Mouse (Mus musculus) heart, embryonic 15.5 days (tissue): Measurements from ENCODE around the gene Bclaf1. TPM values are rescaled to one million over a fixed set of nuclear protein-coding genes. Genes with fewer than 3 reads are reported as not detected.
A peak's percentile ranks its signal among the peaks of the same experiment; 100 is the strongest.

Experiments
- ATAC-seq: fragments of 200-750 bp; cut with Nextera tagmentation; replicated peaks from 2 replicates; pipeline ENCODE4 v1.8.0; 2017; ENCODE audit warnings: low read depth, moderate TSS enrichment; ENCODE audit not compliant: insufficient number of reproducible peaks, insufficient read depth, low FRiP score
- H3K27ac ChIP-seq: fragments of 300-500 bp; sonication (generic); 2 replicates; pipeline ENCODE4 v1.5.1; 2015; ENCODE audit warnings: mild to moderate bottlenecking, inconsistent platforms
- H3K27me3 ChIP-seq: fragments of 300-500 bp; sonication (generic); 2 replicates; pipeline ENCODE4 v1.6.1; 2015; ENCODE audit warnings: inconsistent platforms
- H3K36me3 ChIP-seq: fragments of 300-500 bp; sonication (generic); 2 replicates; pipeline ENCODE4 v1.6.1; 2015; ENCODE audit warnings: mild to moderate bottlenecking, inconsistent platforms
- H3K4me1 ChIP-seq: fragments of 300-500 bp; sonication (generic); replicated peaks from 2 replicates; pipeline ENCODE4 v1.6.1; 2015; ENCODE audit warnings: inconsistent platforms
- H3K4me2 ChIP-seq: fragments of 300-500 bp; sonication (generic); 2 replicates; pipeline ENCODE4 v1.6.1; 2015; ENCODE audit warnings: inconsistent platforms, mild to moderate bottlenecking, moderate library complexity
- H3K4me3 ChIP-seq: fragments of 300-500 bp; sonication (generic); 2 replicates; pipeline ENCODE4 v1.5.1; 2015; ENCODE audit warnings: mild to moderate bottlenecking, inconsistent platforms
- H3K9ac ChIP-seq: fragments of 300-500 bp; sonication (generic); 2 replicates; pipeline ENCODE4 v1.6.1; 2015; ENCODE audit warnings: mild to moderate bottlenecking, inconsistent platforms
- H3K9me3 ChIP-seq: fragments of 300-500 bp; sonication (generic); replicated peaks from 2 replicates; pipeline ENCODE4 v1.6.1; 2016; ENCODE audit warnings: inconsistent platforms
- WGBS: fragments of 180-500 bp; shearing (Covaris S2); methylation state at CpG from one replicate; pipeline ENCODE4 v1.1.7; 2015; ENCODE audit warnings: mixed read lengths; 5-methylcytosine and 5-hydroxymethylcytosine counted together
- polyA plus RNA-seq: library from polyadenylated mRNA; unstranded; fragments of >200 nt; fragmentation: Nextera tagmentation; extraction: Ambion mirVana; gene quantifications from 2 replicates; pipeline ENCODE4 v1.2.1, GENCODE M21; 2015

Bclaf1 gene
- polyA plus RNA-seq, 1 experiment from 2014 or later: 65.1 TPM

DNA sequence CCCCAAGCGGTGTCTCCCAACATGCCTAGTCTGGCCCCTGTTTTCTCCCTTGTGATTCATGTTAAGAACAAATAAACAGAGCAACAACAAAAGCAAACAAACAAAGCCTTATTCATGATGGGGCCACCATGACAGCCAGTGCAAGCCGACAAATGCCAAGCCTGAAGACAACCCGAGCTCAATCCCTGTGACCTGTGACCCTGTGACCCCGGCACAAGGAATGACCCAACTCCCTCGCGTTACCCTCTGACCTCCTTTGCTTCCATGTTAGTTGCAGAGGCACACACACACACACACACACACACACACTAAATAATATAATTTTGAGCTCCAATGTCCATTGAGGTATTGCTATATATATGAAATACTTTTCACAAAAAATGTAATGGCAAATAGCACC lies 24.9 kb upstream of the Bclaf1 start:
- Histone ChIP-seq H3K36me3 (no peaks in the 10 kb centered on the region), H3K9me3 (no peaks in the 10 kb centered on the region), H3K27me3 (no peaks in the 10 kb centered on the region), H3K4me3 (no peak overlapping the region), H3K9ac (no peak overlapping the region), H3K4me1 (peaks cover 24% of the 10 kb centered on the region), H3K27ac (no peak overlapping the region), H3K4me2 (no peak overlapping the region)
- no peak for ATAC-seq
- 69% methylated on average over 6 of the region's 6 CpGs for WGBS

DNA sequence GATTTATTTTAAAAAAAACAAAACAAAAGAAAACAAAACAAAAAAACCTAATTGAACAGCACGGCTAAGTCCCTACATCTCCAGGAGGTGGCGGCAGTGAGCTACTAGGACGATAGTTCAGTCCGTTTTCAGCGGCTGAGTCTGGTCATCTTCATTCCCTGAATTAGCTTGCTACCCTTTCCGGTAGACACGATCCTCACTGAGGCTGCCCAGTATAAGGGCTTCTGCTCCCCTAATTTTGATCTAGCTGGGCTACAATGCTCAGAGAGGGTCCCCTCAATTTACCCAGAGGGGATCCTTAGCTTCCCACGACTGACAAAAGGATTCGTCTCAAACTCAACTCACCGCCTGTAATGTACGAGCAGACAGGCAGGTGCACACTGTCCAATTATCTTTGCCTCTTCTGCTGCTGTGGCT lies 21.8 kb upstream of the Bclaf1 start:
- no peaks in the 10 kb centered on the region for H3K27me3 ChIP-seq
- peak overlapping the region; percentile 46; the same call in 1 of the 2 replicates for H3K9ac ChIP-seq
- H3K4me3 ChIP-seq: peak overlapping the region; percentile 38
- no peaks in the 10 kb centered on the region for H3K36me3 ChIP-seq
- ATAC-seq: no peak
- H3K27ac ChIP-seq: no peak overlapping the region; the same call in 1 of the 2 replicates
- peak overlapping the region; percentile 66 for H3K4me2 ChIP-seq
- H3K4me1 ChIP-seq: peaks cover 20% of the 10 kb centered on the region
- WGBS: 19% methylated on average over 11 of the region's 11 CpGs
- H3K9me3 ChIP-seq: no peaks in the 10 kb centered on the region

DNA sequence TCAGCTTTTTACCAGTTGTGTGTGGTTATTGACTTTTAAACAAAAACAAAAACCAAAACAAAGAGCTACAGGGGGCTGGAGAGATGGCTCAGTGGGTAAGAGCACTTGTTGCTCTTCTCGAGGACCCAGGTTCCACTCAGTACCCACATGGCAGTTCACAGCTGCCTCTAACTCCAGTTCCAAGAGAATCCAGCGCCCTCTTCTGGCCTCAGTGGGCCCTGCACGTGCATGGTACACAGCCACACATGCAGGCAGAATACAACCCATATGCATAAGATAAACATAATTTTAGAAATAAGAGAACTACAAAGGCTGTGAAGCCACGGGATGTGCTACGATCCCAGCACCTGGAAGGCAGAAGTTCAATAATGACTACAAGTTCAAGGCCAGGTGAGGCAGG lies 16.3 kb upstream of the Bclaf1 start:
- H3K9me3 ChIP-seq: no peaks in the 10 kb centered on the region
- no peak for ATAC-seq
- H3K36me3 ChIP-seq: no peaks in the 10 kb centered on the region
- no peak overlapping the region for H3K9ac ChIP-seq
- no peak overlapping the region for H3K27ac ChIP-seq
- H3K27me3 ChIP-seq: no peaks in the 10 kb centered on the region
- WGBS: 66% methylated on average over 5 of the region's 5 CpGs
- no peak overlapping the region for H3K4me2 ChIP-seq
- peaks cover 9% of the 10 kb centered on the region for H3K4me1 ChIP-seq
- no peak overlapping the region for H3K4me3 ChIP-seq

DNA sequence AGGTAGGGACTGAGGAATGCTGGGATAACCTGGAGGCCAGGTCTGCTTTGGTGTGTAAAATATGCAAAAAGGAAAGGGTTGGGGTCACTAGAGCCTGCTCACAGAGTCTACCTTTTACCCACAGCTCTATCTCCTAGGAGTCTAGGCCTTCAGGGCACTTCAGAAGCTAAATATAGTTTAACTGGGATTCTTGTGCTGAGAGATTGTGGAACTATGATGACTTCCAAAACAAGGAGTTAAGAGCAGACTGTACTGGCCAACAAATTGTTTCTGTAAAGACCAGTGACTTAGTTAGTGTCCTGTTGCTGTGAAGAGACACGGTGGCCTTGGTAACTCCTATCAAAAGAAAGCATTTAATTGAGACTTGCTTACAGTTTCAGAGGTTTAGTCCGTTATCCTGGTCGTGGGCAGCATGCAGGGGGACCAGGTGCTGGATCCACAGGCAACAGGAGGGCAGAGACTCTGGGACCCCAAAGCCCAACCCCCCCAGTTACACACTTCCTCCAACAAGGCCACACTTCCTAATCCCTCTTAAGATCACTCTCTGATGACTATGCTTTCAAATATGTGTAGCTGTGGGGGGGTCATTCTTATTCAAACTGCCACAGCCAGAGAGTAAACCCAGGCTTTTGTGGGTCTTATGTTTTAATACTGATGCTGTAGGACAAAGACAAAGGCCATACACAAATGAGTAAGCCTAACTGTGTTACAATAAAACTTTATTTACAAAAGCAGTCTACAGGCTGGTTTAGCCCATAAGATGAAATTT lies 13.9 kb upstream of the Bclaf1 start:
- H3K36me3 ChIP-seq: no peaks in the 10 kb centered on the region
- no peaks in the 10 kb centered on the region for H3K27me3 ChIP-seq
- no peak overlapping the region for H3K9ac ChIP-seq
- no peaks in the 10 kb centered on the region for H3K9me3 ChIP-seq
- ATAC-seq: no peak; the same call in 1 of the 2 replicates
- H3K4me1 ChIP-seq: peaks cover 9% of the 10 kb centered on the region
- H3K27ac ChIP-seq: peak overlapping the region; percentile 92
- WGBS: 42% methylated on average over 3 of the region's 3 CpGs
- no peak overlapping the region for H3K4me3 ChIP-seq
- H3K4me2 ChIP-seq: peak overlapping the region; percentile 32; the same call in 1 of the 2 replicates

DNA sequence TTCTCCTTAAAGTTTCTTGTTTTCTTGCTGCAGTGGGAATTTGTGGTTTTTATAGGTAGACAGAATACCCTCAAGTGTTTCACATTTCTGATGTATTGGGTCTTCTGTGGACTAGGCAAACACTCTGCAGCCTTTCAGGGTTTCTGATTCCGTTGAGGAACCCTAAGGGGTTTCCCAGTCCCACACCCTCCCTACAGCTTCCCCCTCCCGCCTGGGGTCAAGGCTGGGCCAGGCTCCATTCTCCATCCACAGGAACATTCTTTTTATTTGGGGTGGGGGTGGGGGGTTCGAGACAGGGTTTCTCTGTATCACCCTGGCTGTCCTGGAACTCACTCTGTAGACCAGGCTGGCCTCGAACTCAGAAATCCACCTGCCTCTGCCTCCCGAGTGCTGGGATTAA lies 13.2 kb upstream of the Bclaf1 start:
- Histone ChIP-seq H3K4me2 (no peak overlapping the region), H3K9ac (no peak overlapping the region), H3K4me3 (no peak overlapping the region), H3K36me3 (no peaks in the 10 kb centered on the region), H3K4me1 (peaks cover 9% of the 10 kb centered on the region), H3K9me3 (no peaks in the 10 kb centered on the region), H3K27me3 (no peaks in the 10 kb centered on the region), H3K27ac (peak overlapping the region; percentile 92; the same call in 1 of the 2 replicates)
- no peak for ATAC-seq
- WGBS: 79% methylated on average over 5 of the region's 5 CpGs

DNA sequence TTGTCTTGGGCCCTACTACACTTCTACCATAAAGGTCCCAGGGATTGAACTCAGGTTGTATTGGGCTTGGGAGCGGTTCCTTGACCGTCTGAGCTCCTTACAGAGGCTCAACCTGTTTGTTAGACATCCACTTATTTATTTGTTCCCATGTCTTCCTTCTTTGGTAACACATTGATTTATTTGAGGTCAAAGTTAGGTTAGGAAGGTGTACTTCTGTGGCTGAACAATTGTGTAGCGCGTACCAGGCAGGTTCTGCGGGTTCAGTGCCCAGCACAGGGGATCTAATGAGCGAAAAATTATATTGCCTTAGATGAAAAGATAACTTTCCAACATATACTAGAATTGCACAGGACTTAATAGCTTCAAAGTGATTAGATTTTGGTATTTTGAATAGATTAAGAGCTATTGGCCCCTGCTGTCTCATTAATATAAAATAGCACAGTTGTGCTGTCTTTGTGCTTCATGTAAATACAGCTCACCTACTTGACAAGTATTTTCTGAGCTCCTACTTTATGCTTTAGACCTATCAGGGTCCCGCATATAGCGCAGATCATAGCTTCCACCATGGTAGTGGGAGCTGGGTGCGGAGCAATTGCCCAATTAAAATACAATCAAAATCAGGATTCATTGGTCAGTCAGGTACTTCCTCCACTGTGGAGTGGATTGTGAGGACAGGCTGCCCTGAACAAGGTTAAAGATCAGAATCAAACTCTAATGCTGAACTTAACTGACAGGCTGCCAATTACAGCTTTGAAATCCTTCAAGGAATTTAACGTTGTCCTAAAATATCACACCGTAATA lies 1.1 kb upstream of the Bclaf1 start:
- WGBS: 48% methylated on average over 11 of the region's 11 CpGs
- Histone ChIP-seq H3K9ac (peak overlapping the region; percentile 75), H3K4me2 (peak overlapping the region; percentile 71), H3K36me3 (no peaks in the 10 kb centered on the region), H3K9me3 (no peaks in the 10 kb centered on the region), H3K4me3 (peak overlapping the region; percentile 90), H3K27me3 (no peaks in the 10 kb centered on the region), H3K27ac (peak overlapping the region; percentile 100), H3K4me1 (peaks cover 16% of the 10 kb centered on the region)
- no peak for ATAC-seq

DNA sequence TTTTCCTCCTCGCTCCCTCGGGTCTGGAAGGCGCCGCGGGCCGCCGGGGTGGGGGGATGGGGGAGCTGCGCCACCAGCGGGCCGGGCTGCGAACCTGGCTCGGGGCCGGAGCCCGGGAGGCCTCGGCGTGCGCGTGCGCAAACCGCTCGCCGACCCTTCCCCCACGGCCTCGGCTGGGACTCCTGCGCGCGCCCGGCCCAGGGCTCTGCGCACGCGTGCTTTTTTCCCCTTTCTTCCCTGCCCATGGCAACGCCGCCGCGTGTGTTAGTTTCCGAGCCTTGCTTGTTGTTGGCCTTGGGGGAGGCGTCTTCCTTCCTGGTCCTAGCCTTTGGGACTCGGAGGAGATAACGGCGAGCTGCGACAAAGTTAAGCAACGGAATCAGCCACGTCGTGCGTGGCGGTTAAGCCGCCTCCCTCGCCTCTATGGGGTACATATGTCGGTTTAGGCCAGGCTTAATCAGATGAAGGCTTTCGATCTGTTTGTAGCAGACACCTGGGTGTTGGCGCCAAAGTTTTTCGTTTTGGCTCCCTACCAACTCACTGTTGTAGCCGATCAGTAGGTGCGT lies 550 bp downstream of the Bclaf1 start:
- Histone ChIP-seq H3K4me1 (peaks cover 27% of the 10 kb centered on the region), H3K36me3 (no peaks in the 10 kb centered on the region), H3K4me3 (peak overlapping the region; percentile 90), H3K4me2 (peak overlapping the region; percentile 57), H3K27ac (peak overlapping the region; percentile 100), H3K27me3 (no peaks in the 10 kb centered on the region), H3K9me3 (no peaks in the 10 kb centered on the region), H3K9ac (peak overlapping the region; percentile 93)
- WGBS: under 1% methylated on average over 46 of the region's 54 CpGs
- ATAC-seq: peak; percentile 78

DNA sequence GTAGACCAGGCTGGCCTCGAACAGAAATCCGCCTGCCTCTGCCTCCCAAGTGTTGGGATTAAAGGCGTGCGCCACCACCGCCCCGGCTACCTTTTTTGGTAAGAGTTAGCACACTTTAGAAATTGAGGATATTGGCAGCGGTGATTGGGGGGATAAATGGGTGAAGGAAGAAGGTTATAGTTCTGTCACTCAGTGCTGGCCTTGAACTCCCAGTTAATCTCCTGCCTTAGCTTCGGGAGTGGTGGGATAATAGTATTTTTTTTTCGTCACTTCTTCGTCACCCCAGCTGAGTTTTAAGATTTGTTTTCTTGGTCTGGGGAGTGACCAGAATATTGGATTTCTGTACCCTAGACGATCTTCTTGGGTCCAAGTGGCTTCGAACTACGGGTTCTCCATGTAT lies 1.2 kb downstream of the Bclaf1 start:
- Histone ChIP-seq H3K27me3 (no peaks in the 10 kb centered on the region), H3K27ac (peak overlapping the region; percentile 100), H3K9me3 (no peaks in the 10 kb centered on the region), H3K9ac (peak overlapping the region; percentile 93; the same call in 1 of the 2 replicates), H3K4me3 (peak overlapping the region; percentile 90), H3K36me3 (peaks cover 5% of the 10 kb centered on the region), H3K4me2 (peak overlapping the region; percentile 57), H3K4me1 (peaks cover 27% of the 10 kb centered on the region)
- ATAC-seq: no peak
- WGBS: 35% methylated on average over 13 of the region's 13 CpGs

DNA sequence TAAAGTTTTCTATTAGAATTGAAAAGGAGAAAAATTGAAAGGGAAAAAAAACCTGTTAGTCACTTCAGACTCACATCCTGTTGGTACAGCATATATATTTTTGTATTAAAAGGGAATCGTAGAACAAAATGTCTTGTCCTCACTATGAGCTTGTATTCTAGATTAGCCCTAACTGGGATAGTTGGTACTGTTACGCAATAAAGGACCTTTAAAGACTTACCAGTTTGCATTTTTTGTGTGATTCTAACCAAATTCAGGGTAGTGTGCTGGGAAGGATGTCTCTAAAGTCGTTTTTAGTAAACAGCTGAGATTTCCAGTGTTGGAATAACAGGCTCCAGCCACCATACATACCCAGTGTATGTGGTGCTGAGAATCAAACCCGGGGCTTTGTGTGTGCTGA lies 1.7 kb downstream of the Bclaf1 start:
- ATAC-seq: no peak
- WGBS: 81% methylated on average over 4 of the region's 4 CpGs
- Histone ChIP-seq H3K4me3 (peak overlapping the region; percentile 9; the same call in 1 of the 2 replicates), H3K36me3 (peaks cover 9% of the 10 kb centered on the region), H3K9ac (no peak overlapping the region), H3K4me1 (peaks cover 27% of the 10 kb centered on the region), H3K4me2 (peak overlapping the region; percentile 57), H3K27me3 (no peaks in the 10 kb centered on the region), H3K9me3 (no peaks in the 10 kb centered on the region), H3K27ac (no peak overlapping the region)

DNA sequence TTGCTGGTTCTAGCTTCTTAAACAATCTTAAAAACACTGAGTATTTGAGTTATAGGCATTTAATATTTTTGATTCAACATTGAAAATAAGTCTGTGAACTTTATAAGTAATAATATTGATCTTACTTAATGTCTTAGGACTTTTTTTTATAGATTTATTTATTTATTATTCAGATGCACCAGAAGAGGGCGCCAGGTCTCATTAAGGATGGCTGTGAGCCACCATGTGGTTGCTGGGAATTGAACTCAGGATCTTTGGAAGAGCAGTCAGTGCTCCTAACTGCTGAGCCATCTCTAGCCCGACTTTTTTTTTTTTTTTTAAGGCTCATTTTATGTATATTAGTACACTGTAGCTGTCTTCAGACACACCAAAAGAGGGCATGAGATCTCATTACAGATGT lies 2.5 kb downstream of the Bclaf1 start:
- H3K4me2 ChIP-seq: no peak overlapping the region
- H3K27me3 ChIP-seq: no peaks in the 10 kb centered on the region
- no peak overlapping the region for H3K9ac ChIP-seq
- no peaks in the 10 kb centered on the region for H3K9me3 ChIP-seq
- ATAC-seq: no peak
- no peak overlapping the region for H3K27ac ChIP-seq
- WGBS: 51% methylated on average over 2 of the region's 2 CpGs
- no peak overlapping the region for H3K4me3 ChIP-seq
- H3K36me3 ChIP-seq: peaks cover 15% of the 10 kb centered on the region
- H3K4me1 ChIP-seq: peaks cover 27% of the 10 kb centered on the region

DNA sequence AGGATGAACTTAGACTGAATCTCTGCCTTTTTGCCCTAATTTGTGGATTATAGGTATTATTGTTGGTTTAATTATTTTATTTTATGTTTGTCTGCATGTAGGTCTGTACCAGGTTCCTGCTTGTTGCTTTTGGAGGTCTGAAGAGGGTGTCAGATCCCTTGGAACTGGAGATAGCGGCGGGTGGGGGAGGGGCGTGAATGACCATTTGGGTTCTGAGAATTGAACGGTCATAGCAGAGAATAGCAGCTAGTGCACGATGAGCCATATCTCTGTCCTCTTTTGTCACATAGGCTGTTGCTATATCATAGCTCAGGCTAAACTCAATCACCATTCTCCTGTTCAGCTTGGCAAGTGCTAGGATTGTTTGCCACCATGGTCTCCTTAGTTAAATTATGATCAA lies 5.2 kb downstream of the Bclaf1 start:
- Histone ChIP-seq H3K9ac (no peak overlapping the region), H3K36me3 (peaks cover 21% of the 10 kb centered on the region), H3K4me1 (peaks cover 20% of the 10 kb centered on the region), H3K27me3 (no peaks in the 10 kb centered on the region), H3K9me3 (no peaks in the 10 kb centered on the region), H3K4me2 (no peak overlapping the region), H3K27ac (no peak overlapping the region), H3K4me3 (no peak overlapping the region)
- 45% methylated on average over 5 of the region's 5 CpGs for WGBS
- no peak for ATAC-seq
